Mouse (Mus musculus): ENCODE results near the gene Tas2r116. TPM values are rescaled to one million over a fixed set of nuclear protein-coding genes. Genes with fewer than 3 reads are reported as not detected.

Tas2r116 gene
- not detected for polyA plus RNA-seq (2017; shearing (Covaris generic))

GRCm38 (mm10) chr6:132855138-132855537 lies at the start of gene Tas2r116:
Gene Tas2r116 (plus strand): TSS chr6:132855438.
- no peak for ATAC-seq

GRCm38 (mm10) chr6:132846842-132847241 lies 8.4 kb upstream of the Tas2r116 start, which contains the start of gene Tas2r123:
Gene Tas2r123 (plus strand): TSS chr6:132847142.
- ATAC-seq: no peak

- no peak for ATAC-seq
Observed at GRCm38 (mm10) chr6:132867708-132868107, 12.5 kb downstream of the Tas2r116 start, which contains the start of gene Tas2r110. Gene Tas2r110 (plus strand): TSS chr6:132868008.

GRCm38 (mm10) chr6:132892711-132893110 lies 37.5 kb downstream of the Tas2r116 start, which contains the start of gene Tas2r113:
Gene Tas2r113 (plus strand): TSS chr6:132893011.
- ATAC-seq: no peak

Other genes starting within 250 kb of the Tas2r116 start
- gene A630073D07Rik, start 203.9 kb upstream of the Tas2r116 start, polyA plus RNA-seq (2017; shearing (Covaris generic)): not detected
- not detected for gene Tas2r120, start 198.5 kb upstream of the Tas2r116 start, polyA plus RNA-seq (2017; shearing (Covaris generic))
- gene Tas2r121, start 154.4 kb upstream of the Tas2r116 start, polyA plus RNA-seq (2017; shearing (Covaris generic)): not detected
- not detected for gene Tas2r122, start 143.5 kb upstream of the Tas2r116 start, polyA plus RNA-seq (2017; shearing (Covaris generic))
- gene Tas2r115, start 117.4 kb upstream of the Tas2r116 start, polyA plus RNA-seq (2017; shearing (Covaris generic)): not detected
- gene Tas2r124, start 100.7 kb upstream of the Tas2r116 start, polyA plus RNA-seq (2017; shearing (Covaris generic)): not detected
- not detected for gene Tas2r102, start 93.3 kb upstream of the Tas2r116 start, polyA plus RNA-seq (2017; shearing (Covaris generic))
- gene Tas2r136, start 77.3 kb upstream of the Tas2r116 start, polyA plus RNA-seq (2017; shearing (Covaris generic)): not detected
- not detected for gene Tas2r117, start 52.6 kb upstream of the Tas2r116 start, polyA plus RNA-seq (2017; shearing (Covaris generic))
- gene Tas2r123, start 8.3 kb upstream of the Tas2r116 start, polyA plus RNA-seq (2017; shearing (Covaris generic)): not detected
- gene Tas2r110, start 12.6 kb downstream of the Tas2r116 start, polyA plus RNA-seq (2017; shearing (Covaris generic)): not detected
- gene Tas2r113, start 37.6 kb downstream of the Tas2r116 start, polyA plus RNA-seq (2017; shearing (Covaris generic)): not detected
- gene Tas2r125, start 54.2 kb downstream of the Tas2r116 start, polyA plus RNA-seq (2017; shearing (Covaris generic)): not detected
- not detected for gene Tas2r129, start 95.7 kb downstream of the Tas2r116 start, polyA plus RNA-seq (2017; shearing (Covaris generic))
- gene Tas2r131, start 102.5 kb downstream of the Tas2r116 start, polyA plus RNA-seq (2017; shearing (Covaris generic)): not detected
- gene Tas2r109, start 125.5 kb downstream of the Tas2r116 start, polyA plus RNA-seq (2017; shearing (Covaris generic)): not detected
- gene Tas2r103, start 181.7 kb downstream of the Tas2r116 start, polyA plus RNA-seq (2017; shearing (Covaris generic)): not detected
- gene Tas2r140, start 200.4 kb downstream of the Tas2r116 start, polyA plus RNA-seq (2017; shearing (Covaris generic)): not detected
- gene Smim10l1, start 249.5 kb downstream of the Tas2r116 start, polyA plus RNA-seq (2017; shearing (Covaris generic)): 10 to 100 TPM; 12.0 to 19.5 (median 18.0) TPM